Mouse (Mus musculus): ENCODE measurements around the gene AI481877.

- TF ChIP-seq CTCF (conservative IDR thresholded peaks at IDR 0.05 in 1 of 2, IDR thresholded peaks at IDR 0.05 in 1 of 2; ENCODE audit: low read depth in 2 of 2, low read length in 2 of 2) (no peak), CHD1 (IDR thresholded peaks at IDR 0.05; ENCODE audit: low read depth, low read length) (no peak), ZNF384 (IDR thresholded peaks at IDR 0.05; ENCODE audit: low read depth, low read length) (no peak), CHD2 (IDR thresholded peaks at IDR 0.05; ENCODE audit: low read length) (no peak), POLR2A (IDR thresholded peaks at IDR 0.05; ENCODE audit: low read depth, low read length) (no peak), NRF1 (IDR thresholded peaks at IDR 0.05; ENCODE audit: low read depth, low read length) (no peak), USF1 (IDR thresholded peaks at IDR 0.05; ENCODE audit: low read depth, low read length) (no peak), E2F4 (IDR thresholded peaks at IDR 0.05; ENCODE audit: insufficient replicate concordance, low read depth, low read length) (no peak)
Observed at GRCm38 (mm10) chr4:59160959-59161670, 22.3 kb upstream of the AI481877 start.

Measured in CH12.LX (cell line).